Mouse (Mus musculus) heart, adult 11 months (tissue): ENCODE results near the gene Zscan22.
"Not testable (repeated sequence)": the region's sequence is repeated elsewhere in the genome, so short reads cannot be mapped to it uniquely, and the experiment has no call there.

Source experiments
- DNase-seq: peaks from one replicate; pipeline ENCODE4 v3.0.0; 2022

The Zscan22 gene

DNA sequence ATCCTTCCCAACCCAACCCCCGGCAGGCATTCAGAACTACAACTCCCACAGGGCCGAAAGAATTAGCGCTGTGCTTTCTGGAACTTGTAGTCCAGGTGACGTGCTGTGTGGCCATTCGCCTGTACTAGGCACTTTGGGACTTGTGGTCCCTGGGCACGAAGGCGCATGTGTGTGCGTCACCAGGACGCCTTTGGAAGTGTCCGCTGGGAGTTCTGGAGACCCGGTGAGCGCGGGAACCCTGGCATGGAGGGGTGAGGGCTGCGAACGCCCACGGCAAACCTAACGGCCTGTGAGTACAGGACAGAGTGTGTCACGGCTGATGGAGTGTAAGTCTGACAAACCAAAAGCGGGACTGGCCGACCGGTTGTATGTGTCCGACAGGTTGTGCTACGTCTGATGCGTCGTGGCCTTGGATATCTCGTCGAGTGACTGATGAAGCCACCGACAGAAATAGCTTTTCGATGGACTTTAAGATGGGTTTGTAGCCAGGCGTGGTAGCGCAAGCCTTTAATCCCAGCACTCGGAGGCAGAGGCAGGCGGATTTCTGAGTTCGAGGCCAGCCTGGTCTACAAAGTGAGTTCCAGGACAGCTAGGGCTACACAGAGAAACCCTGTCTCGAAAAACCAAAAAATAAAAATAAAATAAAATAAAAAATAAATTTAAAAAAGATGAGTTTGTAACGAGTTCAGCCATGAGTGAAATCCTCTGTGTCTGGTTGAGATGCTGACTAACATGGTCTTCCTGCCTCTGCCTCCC is at the start of gene Zscan22:
Zscan22 (plus strand) TSS at position 161 of the 756 bp plus-strand sequence.
- DNase-seq = peak; percentile 100

DNA sequence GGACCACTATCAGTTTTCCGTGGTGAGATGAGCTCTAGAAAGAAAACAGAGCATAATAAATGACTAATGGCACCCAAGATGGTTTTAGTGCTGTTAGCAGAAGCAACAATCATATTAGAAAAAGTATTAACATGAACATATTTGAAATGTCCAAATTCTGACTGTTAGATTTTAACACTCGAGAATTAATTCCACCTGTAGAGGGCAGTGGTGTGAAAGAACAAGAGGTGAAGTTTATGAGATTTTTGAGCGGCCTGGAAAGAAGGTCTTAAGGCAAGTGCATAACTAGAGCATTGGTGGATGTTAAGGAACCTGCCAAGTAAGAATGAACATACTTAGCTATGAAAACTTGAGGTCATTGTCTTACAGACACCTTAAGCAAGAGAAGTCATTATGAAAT is 23.3 kb upstream of the Zscan22 start:
- no peak for DNase-seq

GRCm38 (mm10) chr7:12880036-12880435 is 17.6 kb upstream of the Zscan22 start:
- peak; percentile 51 for DNase-seq

DNA sequence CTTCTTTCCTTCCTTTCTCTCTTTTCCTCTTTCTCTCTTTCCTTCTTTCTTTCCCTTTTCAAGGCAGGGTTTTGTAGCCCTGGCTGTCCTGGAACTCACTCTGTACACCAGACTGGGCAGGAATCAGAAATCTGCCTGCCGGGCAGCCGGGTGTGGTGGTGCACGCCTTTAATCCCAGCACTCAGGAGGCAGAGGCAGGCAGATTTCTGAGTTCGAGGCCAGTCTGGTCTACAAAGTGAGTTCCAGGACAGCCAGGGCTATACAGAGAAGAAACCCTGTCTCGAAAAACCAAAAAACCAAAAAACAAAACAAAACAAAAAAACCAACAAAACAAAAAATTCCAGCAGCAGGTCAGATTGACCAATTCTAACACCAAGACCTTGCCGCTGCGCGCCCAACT is 17.1 kb upstream of the Zscan22 start:
- not testable (repeated sequence) for DNase-seq

- DNase-seq = peak; percentile 100
These were observed 16.5 kb upstream of the Zscan22 start, which contains the start of gene Zfp128 for GRCm38 (mm10) chr7:12880911-12881660. Gene Zfp128, plus strand, starts transcription at chr7:12881177.

- peak; percentile 77 for DNase-seq
These were observed 10.9 kb upstream of the Zscan22 start for GRCm38 (mm10) chr7:12886563-12887266.

- DNase-seq = peak; percentile 28
These were observed 10.0 kb upstream of the Zscan22 start for GRCm38 (mm10) chr7:12887585-12887984.

GRCm38 (mm10) chr7:12890928-12891327 is 6.7 kb upstream of the Zscan22 start:
- peak; percentile 79 for DNase-seq

DNA sequence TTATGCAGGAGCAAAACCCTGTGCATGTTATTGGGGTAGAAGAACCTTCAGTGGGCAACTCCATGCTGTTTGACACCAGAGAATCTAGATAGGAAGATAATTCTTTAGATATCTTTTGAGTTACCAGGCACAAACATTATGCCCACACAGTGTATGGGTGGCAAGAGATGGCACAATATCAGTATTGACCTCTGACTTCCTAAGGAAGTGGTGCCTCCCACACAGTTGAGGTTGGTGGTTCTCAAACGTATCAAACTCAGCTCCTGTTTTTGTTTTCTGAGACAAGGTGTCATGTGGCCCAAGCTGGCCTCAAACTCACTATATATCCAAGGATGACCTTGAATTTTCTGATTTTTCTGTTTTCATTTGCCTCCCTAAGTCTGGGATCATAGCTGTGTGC is 6.3 kb upstream of the Zscan22 start:
- no peak for DNase-seq

- DNase-seq = no peak
These were observed 3.9 kb downstream of the Zscan22 start for GRCm38 (mm10) chr7:12901517-12901916.

DNA sequence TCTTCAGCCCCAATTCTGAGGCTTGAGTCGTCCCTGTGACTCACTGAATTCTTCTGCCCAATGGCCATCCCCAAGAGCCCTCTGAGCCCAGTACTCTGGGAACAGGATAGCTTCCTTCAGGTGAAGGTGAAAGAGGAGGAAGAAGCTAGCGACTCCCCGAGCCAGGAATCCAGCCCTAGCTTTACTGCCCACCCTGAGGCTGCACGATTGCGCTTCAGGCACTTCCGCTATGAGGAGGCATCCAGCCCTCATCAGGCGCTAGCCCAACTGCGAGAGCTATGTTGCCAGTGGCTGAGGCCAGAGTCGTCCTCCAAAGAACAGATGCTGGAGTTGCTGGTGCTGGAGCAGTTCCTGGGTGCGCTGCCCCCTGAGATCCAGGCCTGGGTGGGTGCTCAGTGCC is 6.0 kb downstream of the Zscan22 start:
- no peak for DNase-seq

GRCm38 (mm10) chr7:12905146-12905545 is 7.5 kb downstream of the Zscan22 start:
- no peak for DNase-seq

DNA sequence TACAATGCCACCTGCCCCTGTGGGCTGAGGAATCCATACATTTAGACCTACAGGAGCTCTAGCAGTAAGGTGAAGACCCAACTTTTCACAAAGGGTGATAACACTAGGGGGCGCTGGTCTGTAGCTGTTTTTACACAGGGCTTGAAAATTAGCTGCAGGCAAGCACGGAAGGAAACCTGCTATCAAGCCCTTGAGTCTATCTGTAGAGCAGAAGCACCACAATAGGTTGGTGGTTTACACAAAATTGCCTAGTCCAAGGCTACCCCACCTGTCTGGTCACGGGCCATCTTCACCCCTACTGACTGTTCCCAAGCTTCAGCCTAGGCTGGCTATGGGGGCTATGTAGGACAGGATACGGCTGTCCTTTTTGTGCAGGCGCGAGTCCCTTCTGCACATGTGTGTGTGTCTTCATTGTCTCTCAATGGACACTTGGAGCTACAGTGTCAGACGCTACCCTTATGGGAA is 11.9 kb downstream of the Zscan22 start:
- peak; percentile 94 for DNase-seq

DNA sequence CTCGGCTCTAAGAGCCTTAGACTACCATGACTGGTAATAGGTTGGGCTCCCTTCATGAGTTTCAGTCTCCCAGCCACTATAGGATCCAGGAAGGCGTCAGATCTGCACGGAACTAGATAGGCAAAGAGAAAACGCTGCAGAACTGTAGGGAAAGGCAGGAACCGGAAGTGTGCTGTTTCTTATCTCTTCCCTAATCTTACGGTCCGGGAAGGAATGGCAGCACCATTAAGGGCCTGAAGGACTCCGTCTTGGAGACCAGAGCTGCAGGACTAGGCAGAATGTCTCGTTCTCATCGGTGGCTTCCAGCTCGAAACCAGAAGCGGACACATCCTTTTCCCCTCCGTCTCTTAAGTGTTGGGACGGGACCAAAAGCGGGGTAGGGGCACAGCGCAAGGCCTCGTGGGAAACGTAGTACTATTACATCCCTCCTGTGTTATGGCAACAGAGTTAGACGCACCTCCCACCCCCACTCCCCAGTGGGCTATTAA is 12.6 kb downstream of the Zscan22 start:
- peak; percentile 96 for DNase-seq

DNA sequence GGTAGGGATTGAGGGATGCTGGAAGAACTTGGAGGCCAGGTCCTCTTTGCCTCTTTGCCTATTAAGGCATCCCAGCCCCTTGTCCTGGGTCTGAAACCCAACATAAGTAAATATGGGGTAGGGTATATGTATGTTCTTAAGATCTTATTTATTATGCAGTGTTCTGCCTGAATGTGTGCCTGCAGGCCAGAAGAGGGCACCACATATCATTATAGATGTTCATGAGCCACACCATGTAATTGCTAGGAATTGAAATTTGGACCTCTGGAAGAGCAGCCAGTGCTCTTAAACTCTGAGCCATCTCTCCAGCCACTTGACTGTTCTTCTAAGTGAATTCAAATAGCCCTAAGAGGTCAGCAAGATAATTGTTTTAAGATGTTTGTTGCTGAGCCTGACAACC is 15.9 kb downstream of the Zscan22 start:
- no peak for DNase-seq

DNA sequence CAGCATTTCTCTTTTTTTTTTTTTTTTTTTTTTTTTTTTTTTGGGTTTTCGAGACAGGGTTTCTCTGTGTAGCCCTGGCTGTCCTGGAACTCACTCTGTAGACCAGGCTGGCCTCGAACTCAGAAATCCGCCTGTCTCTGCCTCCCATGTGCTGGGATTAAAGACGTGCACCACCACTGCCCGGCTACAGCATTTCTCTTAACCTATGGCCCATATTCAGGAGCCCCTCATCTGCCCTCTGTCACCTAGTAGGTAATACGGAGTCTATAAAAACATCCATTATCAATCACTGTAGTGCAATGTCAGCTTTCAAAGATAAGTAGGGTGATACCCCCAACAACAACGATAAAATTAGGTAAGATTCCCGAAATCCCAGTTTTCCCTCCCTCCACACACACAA is 22.9 kb downstream of the Zscan22 start:
- peak; percentile 84 for DNase-seq

DNA sequence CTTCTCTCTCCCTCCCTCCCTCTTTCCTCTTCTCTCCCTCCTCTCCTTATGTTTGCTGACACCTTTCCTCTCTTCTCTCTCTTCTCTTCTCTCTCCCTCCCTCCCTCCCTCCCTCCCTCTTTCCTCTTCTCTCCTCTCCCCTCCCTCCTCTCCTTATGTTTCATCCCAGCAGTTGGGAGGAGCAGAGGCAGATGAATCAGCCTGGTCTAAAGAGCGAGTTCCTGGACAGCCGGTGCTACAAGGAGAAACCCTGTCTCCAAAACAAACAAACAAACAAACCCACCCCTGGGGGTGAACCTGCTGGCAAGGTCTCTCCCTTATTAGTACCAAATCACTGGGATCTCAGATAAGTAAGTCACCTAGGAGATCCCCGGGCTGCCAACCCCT is 23.7 kb downstream of the Zscan22 start:
- no peak for DNase-seq

DNA sequence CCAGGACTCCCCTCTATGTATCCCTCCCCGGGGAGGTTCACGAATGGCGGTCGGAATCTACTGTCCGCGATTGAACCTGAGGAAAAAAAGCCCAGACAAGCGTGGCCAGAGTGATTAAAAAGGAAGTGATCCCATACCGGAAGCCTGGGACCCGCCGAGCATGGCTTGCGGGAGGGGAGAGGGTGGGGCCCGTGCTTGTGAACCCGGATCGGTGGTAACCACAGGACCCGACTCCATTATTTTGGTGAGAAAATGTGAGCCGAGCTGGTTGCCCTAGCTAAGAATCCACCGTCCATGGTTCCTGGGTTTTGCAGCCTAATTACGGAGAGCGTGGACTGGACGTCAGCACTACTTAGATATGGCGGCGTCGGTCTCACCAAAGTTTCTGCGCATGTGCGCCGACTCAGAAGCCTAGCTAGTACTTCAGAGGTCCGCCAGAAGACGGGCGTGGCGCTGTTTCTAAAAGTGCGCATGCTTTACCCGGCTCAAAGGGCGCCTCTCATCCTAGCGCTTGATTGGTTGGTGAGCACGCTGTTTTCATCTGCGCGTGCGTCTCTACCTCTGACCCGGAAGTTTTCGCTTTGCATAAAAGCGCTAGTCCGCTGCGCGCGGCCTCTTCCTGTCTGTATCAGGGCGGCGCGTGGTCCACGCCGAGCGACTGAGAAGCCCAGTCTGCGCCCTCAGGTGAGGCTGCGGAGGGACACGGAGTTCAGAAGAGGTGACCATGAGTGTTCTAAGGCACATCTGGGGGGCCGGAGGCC is 24.3 kb downstream of the Zscan22 start, which contains the start of gene Rps5:
Rps5 (plus strand) TSS at position 586 of the 761 bp plus-strand sequence.
- peak; percentile 100 for DNase-seq

- no peak for DNase-seq
These were observed 25.1 kb downstream of the Zscan22 start for GRCm38 (mm10) chr7:12922729-12923128.

GRCm38 (mm10) chr7:12926316-12926715 is 28.7 kb downstream of the Zscan22 start:
- DNase-seq = no peak

- DNase-seq = no peak
These were observed 29.6 kb downstream of the Zscan22 start, which contains the start of gene Rnf225 for GRCm38 (mm10) chr7:12927191-12927680. Gene Rnf225, plus strand, starts transcription at chr7:12927416.
